Mouse (Mus musculus): ENCODE measurements around the gene Klf17. TPM values are rescaled to one million over a fixed set of nuclear protein-coding genes. Genes with fewer than 3 reads are reported as not detected.

Gene Klf17
- polyA plus RNA-seq, 2 experiments = not detected

DNA sequence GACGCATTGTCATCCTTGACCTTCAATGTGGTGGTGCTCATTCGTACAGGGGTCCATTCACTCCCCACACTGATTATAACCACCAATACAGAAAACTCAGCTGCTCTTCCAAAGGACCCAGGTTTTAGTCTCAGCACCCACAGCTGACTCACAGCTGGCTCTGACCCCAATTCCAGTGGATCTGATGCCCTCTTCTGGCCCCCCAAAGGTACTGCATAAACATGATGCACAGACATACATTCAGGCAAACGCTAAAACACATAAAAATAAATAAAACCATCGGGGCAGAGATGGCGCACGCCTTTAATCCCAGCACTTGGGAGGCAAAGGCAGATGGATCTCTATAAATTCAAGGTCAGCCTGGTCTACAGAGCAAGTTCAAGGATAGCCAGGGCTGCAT, 34.5 kb upstream of the Klf17 start:
- Histone ChIP-seq H3K9me3 (ENCODE audit: control insufficient read depth, low read length) (no peaks in the 10 kb centered on the region), H3K27me3 (ENCODE audit: control insufficient read depth, insufficient read depth, low read length) (no peaks in the 10 kb centered on the region), H3K4me3 (ENCODE audit: insufficient read depth in 1 of 2, low read depth in 2 of 2, low read length in 2 of 2) (no peak overlapping the region), H3K4me2 (ENCODE audit: low read depth) (no peak overlapping the region), H3K27ac (no peak overlapping the region), H3K36me3 (replicated peaks; ENCODE audit: control insufficient read depth, insufficient read depth, low read depth) (no peaks in the 10 kb centered on the region), H3K9ac (replicated peaks) (no peak overlapping the region), H3K4me1 (replicated peaks; ENCODE audit: control insufficient read depth in 2 of 2, insufficient read depth in 2 of 2, low read length in 1 of 2) (no peaks in the 10 kb centered on the region)
- TF ChIP-seq EP300 (IDR thresholded peaks at IDR 0.05; ENCODE audit: low read depth) (no peak), CTCF (IDR thresholded peaks at IDR 0.05; ENCODE audit: low read depth) (peak; percentile 60)
- WGBS (ENCODE audit: insufficient replicate concordance) = 71% methylated on average over 6 of the region's 6 CpGs
- ATAC-seq (ENCODE audit: insufficient read depth) (no peak), DNase-seq (ENCODE audit: low read depth in 3 of 3, low spot score in 3 of 3) (no peak)

DNA sequence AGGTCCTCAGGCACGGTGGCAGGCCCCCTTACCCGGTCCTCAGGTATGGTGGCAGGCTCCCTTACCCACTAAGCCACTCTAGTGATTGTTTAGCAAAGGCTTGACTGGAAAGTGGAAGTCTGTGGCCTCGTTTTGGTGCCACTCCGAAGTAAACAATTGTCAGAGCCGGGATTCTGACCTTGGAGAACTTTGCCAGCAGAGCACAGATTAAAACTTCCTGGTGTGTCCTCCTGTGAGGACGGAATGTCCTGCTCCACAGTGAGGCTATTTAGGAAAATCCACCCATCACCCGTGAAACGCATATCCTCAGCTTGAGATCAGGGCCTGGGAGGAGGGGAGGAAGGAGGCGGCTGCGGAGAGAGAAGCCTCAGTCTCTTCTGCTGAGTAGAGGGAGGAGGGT, 22.9 kb upstream of the Klf17 start:
- ATAC-seq (ENCODE audit: insufficient read depth) (no peak), DNase-seq (ENCODE audit: low read depth in 3 of 3, low spot score in 3 of 3) (no peak)
- Histone ChIP-seq H3K36me3 (replicated peaks; ENCODE audit: control insufficient read depth, insufficient read depth, low read depth) (no peaks in the 10 kb centered on the region), H3K9ac (replicated peaks) (no peak overlapping the region), H3K4me3 (ENCODE audit: insufficient read depth in 1 of 2, low read depth in 2 of 2, low read length in 2 of 2) (no peak overlapping the region), H3K9me3 (ENCODE audit: control insufficient read depth, low read length) (no peaks in the 10 kb centered on the region), H3K4me1 (replicated peaks; ENCODE audit: control insufficient read depth in 2 of 2, insufficient read depth in 2 of 2, low read length in 1 of 2) (peaks cover 0 to 6% of the 10 kb centered on the region in 2 experiments; a peak in 1 of 4 replicates), H3K27me3 (ENCODE audit: control insufficient read depth, insufficient read depth, low read length) (no peaks in the 10 kb centered on the region), H3K4me2 (ENCODE audit: low read depth) (no peak overlapping the region), H3K27ac (no peak overlapping the region)
- 62% methylated on average over 10 of the region's 10 CpGs for WGBS (ENCODE audit: insufficient replicate concordance)
- no peak for TF ChIP-seq EP300 (IDR thresholded peaks at IDR 0.05; ENCODE audit: low read depth)
- TF ChIP-seq CTCF (IDR thresholded peaks at IDR 0.05; ENCODE audit: low read depth) = no peak

DNA sequence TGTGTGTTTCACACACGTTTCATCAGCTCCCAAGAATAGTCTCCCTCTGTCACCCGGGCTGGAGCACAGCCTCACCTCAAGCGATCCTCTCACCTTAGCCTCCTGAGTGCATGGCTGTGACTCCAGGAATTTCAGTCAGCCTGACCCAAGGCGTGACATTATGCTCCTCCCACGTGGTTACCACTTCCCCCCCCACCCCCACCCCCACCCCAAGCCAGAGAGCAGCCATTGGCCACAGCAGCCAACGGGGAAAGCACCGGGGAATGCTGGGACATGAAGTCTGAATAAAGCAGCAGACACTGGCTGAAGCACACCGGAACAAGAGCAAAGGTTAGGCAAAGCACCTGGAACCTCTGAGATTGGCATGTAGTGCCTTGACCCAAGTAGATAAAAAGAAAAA, 21.5 kb upstream of the Klf17 start:
- TF ChIP-seq EP300 (IDR thresholded peaks at IDR 0.05; ENCODE audit: low read depth) (no peak), CTCF (IDR thresholded peaks at IDR 0.05; ENCODE audit: low read depth) (no peak)
- no peaks in the 10 kb centered on the region for H3K9me3 ChIP-seq (ENCODE audit: control insufficient read depth, low read length)
- DNase-seq (ENCODE audit: low read depth in 3 of 3, low spot score in 3 of 3) (peak; percentile 40 to 45 (median 44)), ATAC-seq (ENCODE audit: insufficient read depth) (peak; percentile 81)
- H3K36me3 ChIP-seq (replicated peaks; ENCODE audit: control insufficient read depth, insufficient read depth, low read depth) = no peaks in the 10 kb centered on the region
- 19% methylated on average over 8 of the region's 8 CpGs for WGBS (ENCODE audit: insufficient replicate concordance)
- H3K4me1 ChIP-seq (replicated peaks; ENCODE audit: control insufficient read depth in 2 of 2, insufficient read depth in 2 of 2, low read length in 1 of 2) = peaks cover 0 to 6% of the 10 kb centered on the region in 2 experiments; a peak in 1 of 4 replicates
- no peak overlapping the region for H3K27ac ChIP-seq
- peak overlapping the region; percentile 47 for H3K4me2 ChIP-seq (ENCODE audit: low read depth)
- H3K27me3 ChIP-seq (ENCODE audit: control insufficient read depth, insufficient read depth, low read length) = no peaks in the 10 kb centered on the region
- no peak overlapping the region; the same call in 1 of the 2 replicates for H3K9ac ChIP-seq (replicated peaks)
- H3K4me3 ChIP-seq (ENCODE audit: insufficient read depth in 1 of 2, low read depth in 2 of 2, low read length in 2 of 2) = peak overlapping the region; percentile 26 to 52; a peak in 3 of 4 replicates

DNA sequence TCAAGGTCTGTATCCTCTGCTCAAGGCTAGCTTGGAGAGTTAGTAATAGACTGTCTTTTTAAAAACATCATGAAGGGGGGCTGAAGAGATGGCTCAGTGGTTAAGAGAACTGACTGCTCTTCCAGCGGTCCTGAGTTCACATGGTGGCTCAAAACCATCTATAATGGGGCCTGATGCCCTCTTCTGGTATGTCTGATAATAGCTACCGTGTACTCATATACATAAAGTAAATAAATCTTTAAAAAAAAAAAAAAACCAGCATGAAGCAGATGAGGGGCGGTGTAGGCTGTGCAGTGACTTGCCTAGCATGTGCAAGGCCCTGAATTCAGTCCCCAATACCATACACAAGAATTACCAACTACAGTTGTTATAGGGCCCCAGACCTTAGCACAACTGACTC, 17.5 kb upstream of the Klf17 start:
- TF ChIP-seq CTCF (IDR thresholded peaks at IDR 0.05; ENCODE audit: low read depth) (no peak), EP300 (IDR thresholded peaks at IDR 0.05; ENCODE audit: low read depth) (no peak)
- peaks cover 0 to 5% of the 10 kb centered on the region in 2 experiments; a peak in 1 of 4 replicates for H3K4me1 ChIP-seq (replicated peaks; ENCODE audit: control insufficient read depth in 2 of 2, insufficient read depth in 2 of 2, low read length in 1 of 2)
- 68% methylated on average over 3 of the region's 3 CpGs for WGBS (ENCODE audit: insufficient replicate concordance)
- ATAC-seq (ENCODE audit: insufficient read depth) (no peak), DNase-seq (ENCODE audit: low read depth in 3 of 3, low spot score in 3 of 3) (no peak)
- H3K9me3 ChIP-seq (ENCODE audit: control insufficient read depth, low read length) = no peaks in the 10 kb centered on the region
- H3K4me3 ChIP-seq (ENCODE audit: insufficient read depth in 1 of 2, low read depth in 2 of 2, low read length in 2 of 2) = no peak overlapping the region
- no peak overlapping the region for H3K9ac ChIP-seq (replicated peaks)
- H3K36me3 ChIP-seq (replicated peaks; ENCODE audit: control insufficient read depth, insufficient read depth, low read depth) = no peaks in the 10 kb centered on the region
- H3K27me3 ChIP-seq (ENCODE audit: control insufficient read depth, insufficient read depth, low read length) = no peaks in the 10 kb centered on the region
- no peak overlapping the region for H3K4me2 ChIP-seq (ENCODE audit: low read depth)
- no peak overlapping the region for H3K27ac ChIP-seq

DNA sequence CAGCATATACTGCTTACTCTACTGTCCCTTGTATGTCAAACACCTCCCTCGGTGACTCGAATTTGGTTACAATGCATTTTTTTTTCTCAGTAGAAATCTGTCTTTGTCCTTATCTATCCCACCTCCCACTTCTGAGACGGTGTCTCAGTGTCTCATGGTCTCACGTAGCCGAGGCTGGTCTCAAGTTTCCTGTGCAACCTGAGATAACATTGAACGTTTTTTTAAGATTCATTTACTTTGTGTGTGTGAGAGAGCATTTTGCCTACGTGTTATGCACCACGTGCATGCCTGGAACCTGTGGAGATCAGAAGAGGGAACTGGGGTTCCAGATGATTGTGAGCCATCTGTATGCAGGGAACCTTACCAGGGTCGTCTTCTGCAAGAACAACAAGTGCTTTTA, 7.5 kb upstream of the Klf17 start:
- 0 out of 2 replicates have a peak, but pooled peaks have one; percentile 11 for TF ChIP-seq EP300 (IDR thresholded peaks at IDR 0.05; ENCODE audit: low read depth)
- no peak for TF ChIP-seq CTCF (IDR thresholded peaks at IDR 0.05; ENCODE audit: low read depth)

More for the DNA sequence above, 7.5 kb upstream of the Klf17 start:
- Histone ChIP-seq H3K4me2 (ENCODE audit: low read depth) (no peak overlapping the region), H3K9ac (replicated peaks) (no peak overlapping the region), H3K9me3 (ENCODE audit: control insufficient read depth, low read length) (no peaks in the 10 kb centered on the region), H3K27ac (no peak overlapping the region), H3K4me3 (ENCODE audit: insufficient read depth in 1 of 2, low read depth in 2 of 2, low read length in 2 of 2) (no peak overlapping the region), H3K4me1 (replicated peaks; ENCODE audit: control insufficient read depth in 2 of 2, insufficient read depth in 2 of 2, low read length in 1 of 2) (no peaks in the 10 kb centered on the region), H3K36me3 (replicated peaks; ENCODE audit: control insufficient read depth, insufficient read depth, low read depth) (no peaks in the 10 kb centered on the region), H3K27me3 (ENCODE audit: control insufficient read depth, insufficient read depth, low read length) (no peaks in the 10 kb centered on the region)
- ATAC-seq (ENCODE audit: insufficient read depth) = no peak
- no peak for DNase-seq (ENCODE audit: low read depth in 3 of 3, low spot score in 3 of 3)
- 20% methylated on average over 9 of the region's 9 CpGs for WGBS (ENCODE audit: insufficient replicate concordance)
